Mouse (Mus musculus): ENCODE data around the gene Cdk17.

- TF ChIP-seq CTCF (IDR thresholded peaks at IDR 0.05; ENCODE audit: low read depth) (no peak), EP300 (optimal IDR thresholded peaks at IDR 0.05) (no peak)
Measured at GRCm38 (mm10) chr10:93184351-93184976, 23.8 kb downstream of the Cdk17 start.

Data from stomach, postnatal 0 days (tissue).